Mouse (Mus musculus): Measurements from ENCODE around the gene Hnrnpl. TPM values are rescaled to one million over a fixed set of nuclear protein-coding genes. Genes with fewer than 3 reads are reported as not detected.

Gene Hnrnpl
- polyA plus RNA-seq, 1 experiment from 2014 or later: 266 TPM

DNA sequence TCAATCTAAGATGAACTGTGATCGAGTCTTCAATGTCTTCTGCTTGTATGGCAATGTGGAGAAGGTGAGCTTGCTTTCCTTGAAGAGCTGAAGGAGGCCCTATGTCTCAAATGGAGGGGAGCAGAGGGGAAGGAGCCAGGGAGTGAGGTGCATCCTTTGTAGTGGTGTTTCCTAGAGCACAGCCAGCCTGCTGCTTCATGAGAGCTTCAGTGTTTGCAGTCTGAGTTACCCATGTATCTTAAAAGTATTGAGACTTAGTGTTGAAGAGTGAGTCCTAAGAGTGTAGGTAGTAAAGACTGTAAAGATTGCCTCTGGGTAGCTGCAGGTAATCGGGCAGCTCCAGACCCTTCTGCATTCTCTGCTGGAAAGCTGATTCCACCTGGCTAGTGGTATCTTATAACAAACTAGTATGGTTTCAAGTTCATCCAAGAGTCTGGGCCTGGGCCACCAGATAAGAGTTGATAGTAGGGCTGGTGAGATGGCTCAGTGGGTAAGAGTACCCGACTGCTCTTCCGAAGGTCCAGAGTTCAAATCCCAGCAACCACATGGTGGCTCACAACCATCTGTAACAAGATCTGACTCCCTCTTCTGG lies 10.6 kb downstream of the Hnrnpl start:
- H3K27me3 ChIP-seq (ENCODE audit: control insufficient read depth, insufficient read depth, low read length): no peaks in the 10 kb centered on the region
- H3K9ac ChIP-seq (replicated peaks; ENCODE audit: low read depth, low read length): no peak overlapping the region
- ATAC-seq (ENCODE audit: insufficient number of reproducible peaks, insufficient read depth, low FRiP score, low read depth): no peak
- peaks cover 23% of the 10 kb centered on the region for H3K4me1 ChIP-seq (ENCODE audit: control insufficient read depth, insufficient read depth, low read length)
- no peak overlapping the region for H3K4me3 ChIP-seq (ENCODE audit: low read depth, low read length)
- no peak overlapping the region for H3K27ac ChIP-seq (ENCODE audit: low read length)
- H3K4me2 ChIP-seq (replicated peaks; ENCODE audit: low read depth, low read length): no peak overlapping the region
- peaks cover 84% of the 10 kb centered on the region for H3K36me3 ChIP-seq (ENCODE audit: control insufficient read depth, insufficient read depth, low read length)
- 84% methylated on average over 4 of the region's 4 CpGs for WGBS
- no peaks in the 10 kb centered on the region for H3K9me3 ChIP-seq (ENCODE audit: control insufficient read depth, low read depth, low read length)

DNA sequence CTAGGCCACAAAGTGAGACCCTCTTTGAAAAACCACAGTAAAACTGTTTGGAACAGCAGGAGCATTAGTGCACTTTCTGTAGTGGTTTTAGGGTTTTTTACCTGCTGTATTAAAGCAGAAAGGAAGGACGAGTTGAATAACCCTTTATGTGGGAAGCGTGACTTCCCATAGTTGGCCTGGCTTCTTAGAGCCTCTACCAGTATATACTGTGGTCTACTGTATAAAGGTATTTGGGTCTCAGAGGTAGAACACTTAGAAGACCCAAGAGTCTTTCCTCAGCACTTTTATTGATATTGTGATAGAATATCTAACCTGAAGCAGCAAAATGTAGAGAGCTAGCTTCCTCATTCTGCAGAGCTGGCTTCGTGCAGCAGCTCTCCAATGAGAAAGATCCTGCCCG lies 11.2 kb downstream of the Hnrnpl start:
- peaks cover 23% of the 10 kb centered on the region for H3K4me1 ChIP-seq (ENCODE audit: control insufficient read depth, insufficient read depth, low read length)
- ATAC-seq (ENCODE audit: insufficient number of reproducible peaks, insufficient read depth, low FRiP score, low read depth): no peak
- no peak overlapping the region for H3K4me3 ChIP-seq (ENCODE audit: low read depth, low read length)
- H3K9ac ChIP-seq (replicated peaks; ENCODE audit: low read depth, low read length): no peak overlapping the region
- peaks cover 78% of the 10 kb centered on the region for H3K36me3 ChIP-seq (ENCODE audit: control insufficient read depth, insufficient read depth, low read length)
- H3K27ac ChIP-seq (ENCODE audit: low read length): no peak overlapping the region
- no peaks in the 10 kb centered on the region for H3K9me3 ChIP-seq (ENCODE audit: control insufficient read depth, low read depth, low read length)
- no peak overlapping the region for H3K4me2 ChIP-seq (replicated peaks; ENCODE audit: low read depth, low read length)
- H3K27me3 ChIP-seq (ENCODE audit: control insufficient read depth, insufficient read depth, low read length): no peaks in the 10 kb centered on the region
- 86% methylated on average over 4 of the region's 4 CpGs for WGBS

DNA sequence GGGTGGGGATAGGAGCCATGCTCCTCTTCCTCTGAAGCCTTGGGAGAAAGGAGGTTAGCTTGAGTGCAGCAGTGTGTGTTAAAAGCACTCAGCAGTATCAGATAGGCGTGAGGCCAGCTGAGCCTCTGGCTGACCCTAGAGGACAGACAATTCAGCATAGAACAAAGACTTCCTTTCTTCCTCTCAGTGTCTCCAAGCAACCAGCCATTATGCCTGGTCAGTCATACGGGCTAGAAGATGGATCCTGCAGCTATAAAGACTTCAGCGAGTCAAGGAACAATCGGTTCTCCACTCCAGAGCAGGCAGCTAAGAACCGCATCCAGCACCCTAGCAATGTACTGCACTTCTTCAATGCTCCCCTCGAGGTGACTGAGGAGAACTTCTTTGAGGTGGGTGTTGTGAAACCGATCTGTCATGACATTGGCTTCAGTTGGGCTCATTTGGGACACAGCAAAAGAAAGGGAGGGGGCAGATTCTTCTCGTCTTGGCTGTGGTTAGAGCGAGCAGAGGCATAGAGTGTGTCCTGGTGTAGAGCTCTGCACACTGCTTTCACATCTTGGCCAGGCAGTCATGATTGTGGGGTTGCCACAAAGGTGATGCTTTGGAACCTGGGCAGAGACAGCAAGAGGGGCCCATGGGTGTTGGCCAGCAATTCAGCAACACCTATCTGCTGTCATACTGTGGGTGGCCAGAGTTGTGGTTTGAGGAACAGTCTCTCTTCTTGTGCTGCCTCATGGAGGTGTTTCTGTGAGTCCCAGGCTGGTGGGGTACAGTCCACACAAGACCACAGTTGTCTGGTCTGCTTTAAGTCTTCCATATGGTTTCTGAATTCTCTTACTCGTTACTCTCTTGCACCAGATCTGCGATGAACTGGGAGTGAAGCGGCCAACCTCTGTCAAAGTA lies 12.3 kb downstream of the Hnrnpl start:
- Histone ChIP-seq H3K4me3 (ENCODE audit: low read depth, low read length) (no peak overlapping the region), H3K4me1 (ENCODE audit: control insufficient read depth, insufficient read depth, low read length) (peaks cover 17% of the 10 kb centered on the region; the same call in 1 of the 2 replicates)
- WGBS: 65% methylated on average over 12 of the region's 12 CpGs

DNA sequence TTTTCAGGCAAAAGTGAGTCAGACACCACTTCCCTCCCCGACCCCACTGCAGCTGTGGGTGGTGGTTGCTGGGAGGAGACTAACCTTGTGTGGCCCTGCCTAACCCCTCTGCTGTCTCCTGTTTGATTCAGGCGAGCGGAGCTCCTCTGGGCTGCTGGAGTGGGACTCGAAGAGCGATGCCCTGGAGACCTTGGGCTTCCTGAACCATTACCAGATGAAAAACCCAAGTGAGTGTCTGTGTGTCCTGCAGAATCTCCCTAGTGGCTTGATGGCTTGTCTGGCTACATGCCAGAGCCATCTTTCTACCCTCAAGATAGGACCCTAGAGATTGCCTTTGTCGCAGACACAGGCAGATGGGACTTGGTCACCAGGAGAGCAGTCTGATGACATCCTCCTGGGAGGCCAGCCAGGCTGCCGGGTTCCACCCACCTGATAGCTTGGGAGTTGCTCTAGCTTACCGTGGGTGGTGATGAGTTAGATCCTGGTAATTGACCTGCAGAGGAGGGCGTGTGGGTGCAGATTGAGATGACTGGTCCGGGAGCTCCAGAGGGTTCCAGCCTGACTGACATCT lies 13.0 kb downstream of the Hnrnpl start:
- ATAC-seq (ENCODE audit: insufficient number of reproducible peaks, insufficient read depth, low FRiP score, low read depth): no peak
- no peaks in the 10 kb centered on the region for H3K27me3 ChIP-seq (ENCODE audit: control insufficient read depth, insufficient read depth, low read length)
- no peak overlapping the region for H3K4me2 ChIP-seq (replicated peaks; ENCODE audit: low read depth, low read length)
- WGBS: 70% methylated on average over 10 of the region's 10 CpGs
- H3K9me3 ChIP-seq (ENCODE audit: control insufficient read depth, low read depth, low read length): no peaks in the 10 kb centered on the region
- peaks cover 60% of the 10 kb centered on the region for H3K36me3 ChIP-seq (ENCODE audit: control insufficient read depth, insufficient read depth, low read length)
- no peak overlapping the region for H3K9ac ChIP-seq (replicated peaks; ENCODE audit: low read depth, low read length)
- no peak overlapping the region; the same call in 1 of the 2 replicates for H3K27ac ChIP-seq (ENCODE audit: low read length)
- H3K4me3 ChIP-seq (ENCODE audit: low read depth, low read length): no peak overlapping the region
- peaks cover 22% of the 10 kb centered on the region; the same call in 1 of the 2 replicates for H3K4me1 ChIP-seq (ENCODE audit: control insufficient read depth, insufficient read depth, low read length)

More for the DNA sequence above, 12.3 kb downstream of the Hnrnpl start:
- H3K36me3 ChIP-seq (ENCODE audit: control insufficient read depth, insufficient read depth, low read length): peaks cover 68% of the 10 kb centered on the region
- H3K9me3 ChIP-seq (ENCODE audit: control insufficient read depth, low read depth, low read length): no peaks in the 10 kb centered on the region
- no peak overlapping the region for H3K4me2 ChIP-seq (replicated peaks; ENCODE audit: low read depth, low read length)
- peak overlapping the region; percentile 21; the same call in 1 of the 2 replicates for H3K27ac ChIP-seq (ENCODE audit: low read length)
- H3K9ac ChIP-seq (replicated peaks; ENCODE audit: low read depth, low read length): no peak overlapping the region
- no peaks in the 10 kb centered on the region for H3K27me3 ChIP-seq (ENCODE audit: control insufficient read depth, insufficient read depth, low read length)
- no peak for ATAC-seq (ENCODE audit: insufficient number of reproducible peaks, insufficient read depth, low FRiP score, low read depth)

DNA sequence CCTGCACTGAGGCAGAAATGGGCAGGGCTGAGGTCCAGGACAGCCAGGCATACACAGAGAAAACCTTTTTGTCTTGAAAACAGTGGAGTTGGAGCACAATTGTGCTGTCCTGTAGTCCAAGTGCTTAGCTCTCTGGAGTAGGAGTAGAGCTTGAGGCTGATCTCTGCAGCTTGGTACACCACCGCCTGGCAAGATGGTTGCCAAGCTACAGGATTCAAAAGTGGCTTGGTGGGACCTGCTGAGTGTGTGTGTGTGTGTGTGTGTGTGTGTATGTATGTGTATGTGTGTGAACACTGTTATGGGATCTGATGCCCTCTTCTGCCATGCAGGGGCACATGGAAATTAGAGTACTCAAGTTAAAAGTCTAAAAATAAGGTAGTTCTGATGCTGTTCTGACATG lies 14.2 kb downstream of the Hnrnpl start:
- 0 out of 2 replicates have a peak, but pooled peaks cover 17% of the 10 kb centered on the region for H3K4me1 ChIP-seq (ENCODE audit: control insufficient read depth, insufficient read depth, low read length)
- no peak overlapping the region for H3K4me3 ChIP-seq (ENCODE audit: low read depth, low read length)
- H3K9me3 ChIP-seq (ENCODE audit: control insufficient read depth, low read depth, low read length): no peaks in the 10 kb centered on the region
- peaks cover 48% of the 10 kb centered on the region for H3K36me3 ChIP-seq (ENCODE audit: control insufficient read depth, insufficient read depth, low read length)
- H3K27ac ChIP-seq (ENCODE audit: low read length): no peak overlapping the region
- no peak overlapping the region for H3K4me2 ChIP-seq (replicated peaks; ENCODE audit: low read depth, low read length)
- H3K9ac ChIP-seq (replicated peaks; ENCODE audit: low read depth, low read length): no peak overlapping the region
- 82% methylated on average over 1 of the region's 1 CpGs for WGBS
- ATAC-seq (ENCODE audit: insufficient number of reproducible peaks, insufficient read depth, low FRiP score, low read depth): no peak
- no peaks in the 10 kb centered on the region for H3K27me3 ChIP-seq (ENCODE audit: control insufficient read depth, insufficient read depth, low read length)

DNA sequence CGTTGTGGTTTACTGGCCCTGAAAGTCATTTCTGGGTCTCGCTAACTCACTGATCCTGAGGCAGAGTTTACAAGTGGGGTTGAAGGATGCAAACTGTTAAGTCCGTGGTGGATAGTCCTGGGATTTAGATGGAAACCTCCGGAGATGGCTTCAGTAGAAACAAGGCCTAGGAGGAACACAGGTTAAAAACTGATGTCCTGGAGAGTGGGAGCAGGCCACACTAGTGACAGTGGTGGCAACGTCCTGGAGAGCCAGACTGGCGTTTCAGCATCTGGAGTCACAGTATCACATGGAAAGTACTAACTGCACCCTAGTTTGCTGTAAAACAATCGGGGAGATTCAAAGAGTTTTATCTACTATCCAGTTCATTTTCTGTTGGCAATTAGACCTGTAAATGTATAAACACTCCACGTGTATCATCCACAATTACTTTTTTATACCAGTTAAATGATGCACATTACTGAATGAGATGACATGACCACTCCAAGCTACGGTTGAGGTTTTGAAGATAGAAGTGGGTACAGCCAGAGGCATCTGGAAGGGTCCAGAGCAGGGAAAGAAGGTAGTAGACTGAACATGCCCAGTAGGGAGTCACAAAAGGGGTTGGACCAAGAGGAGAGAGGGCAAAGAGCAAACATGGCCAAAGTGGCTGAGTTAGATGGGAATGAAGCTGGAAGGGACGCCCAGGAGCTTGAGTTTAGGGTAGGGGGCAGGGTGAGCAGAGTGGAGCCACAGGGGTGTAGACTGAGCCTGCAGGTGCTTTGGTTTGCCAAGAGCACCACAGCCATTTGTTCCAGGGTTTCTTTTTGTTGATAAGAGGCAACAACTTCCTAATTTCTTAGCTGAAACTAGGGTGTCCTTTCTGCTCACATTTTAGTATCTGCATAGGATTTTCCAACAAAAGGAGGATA lies 14.9 kb downstream of the Hnrnpl start:
- no peaks in the 10 kb centered on the region for H3K27me3 ChIP-seq (ENCODE audit: control insufficient read depth, insufficient read depth, low read length)
- peak overlapping the region; percentile 85; the same call in 1 of the 2 replicates for H3K27ac ChIP-seq (ENCODE audit: low read length)
- H3K36me3 ChIP-seq (ENCODE audit: control insufficient read depth, insufficient read depth, low read length): peaks cover 41% of the 10 kb centered on the region
- no peak for ATAC-seq (ENCODE audit: insufficient number of reproducible peaks, insufficient read depth, low FRiP score, low read depth)
- 51% methylated on average over 10 of the region's 10 CpGs for WGBS
- no peak overlapping the region for H3K4me2 ChIP-seq (replicated peaks; ENCODE audit: low read depth, low read length)
- no peak overlapping the region for H3K4me3 ChIP-seq (ENCODE audit: low read depth, low read length)
- H3K4me1 ChIP-seq (ENCODE audit: control insufficient read depth, insufficient read depth, low read length): 0 out of 2 replicates have a peak, but pooled peaks cover 13% of the 10 kb centered on the region
- H3K9me3 ChIP-seq (ENCODE audit: control insufficient read depth, low read depth, low read length): no peaks in the 10 kb centered on the region
- H3K9ac ChIP-seq (replicated peaks; ENCODE audit: low read depth, low read length): no peak overlapping the region

DNA sequence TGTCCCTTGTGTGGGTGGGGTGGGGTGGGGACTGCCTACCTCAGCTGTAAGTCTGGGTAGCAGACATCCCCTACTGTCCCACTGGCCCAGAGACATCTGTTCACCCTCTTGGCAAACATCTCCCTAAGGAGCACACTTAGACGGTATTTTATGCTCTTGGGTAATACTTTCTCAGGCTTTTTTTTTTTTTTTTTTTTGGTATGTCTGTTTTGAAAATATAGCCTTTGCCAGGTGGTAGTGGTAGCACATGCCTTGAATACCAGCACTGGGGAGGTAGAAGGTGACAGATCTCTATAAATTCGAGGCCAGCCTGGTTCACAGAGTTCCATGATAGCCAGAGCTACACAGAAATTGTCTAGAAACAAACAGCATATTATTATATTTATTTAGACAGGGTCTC lies 15.6 kb downstream of the Hnrnpl start:
- WGBS: 39% methylated on average over 2 of the region's 2 CpGs

More for the DNA sequence above, 15.6 kb downstream of the Hnrnpl start:
- no peak overlapping the region for H3K4me3 ChIP-seq (ENCODE audit: low read depth, low read length)
- no peaks in the 10 kb centered on the region for H3K27me3 ChIP-seq (ENCODE audit: control insufficient read depth, insufficient read depth, low read length)
- H3K9me3 ChIP-seq (ENCODE audit: control insufficient read depth, low read depth, low read length): no peaks in the 10 kb centered on the region
- no peak for ATAC-seq (ENCODE audit: insufficient number of reproducible peaks, insufficient read depth, low FRiP score, low read depth)
- H3K9ac ChIP-seq (replicated peaks; ENCODE audit: low read depth, low read length): no peak overlapping the region
- H3K36me3 ChIP-seq (ENCODE audit: control insufficient read depth, insufficient read depth, low read length): peaks cover 36% of the 10 kb centered on the region
- H3K4me2 ChIP-seq (replicated peaks; ENCODE audit: low read depth, low read length): no peak overlapping the region; the same call in 1 of the 2 replicates
- H3K4me1 ChIP-seq (ENCODE audit: control insufficient read depth, insufficient read depth, low read length): 0 out of 2 replicates have a peak, but pooled peaks cover 13% of the 10 kb centered on the region
- peak overlapping the region; percentile 85; the same call in 1 of the 2 replicates for H3K27ac ChIP-seq (ENCODE audit: low read length)

Data from stomach, embryonic 14.5 days (tissue).